Mouse (Mus musculus) bone marrow macrophage, adult 2 months (primary cell): ENCODE measurements at regions not wholly inside any gene's neighbourhood (a gene's known extent, or its start where the extent isn't known, plus 50 kb on each side); places are given as distances from the start of the nearest gene placed in this dataset.

Experiments
- CTCF ChIP-seq: IDR thresholded peaks from 2 replicates; pipeline ENCODE4 v1.5.1; 2012; ENCODE audit warnings: low read depth, mild to moderate bottlenecking, low read length, moderate library complexity
- POLR2A ChIP-seq: IDR thresholded peaks from 2 replicates; pipeline ENCODE4 v1.6.1; 2012; ENCODE audit warnings: mild to moderate bottlenecking, low read depth, low read length, borderline replicate concordance

- TF ChIP-seq POLR2A (no peak), CTCF (no peak)
Measured at GRCm38 (mm10) chr12:114562978-114563377, 1019.3 kb downstream of the Adam6a start.
